Mouse (Mus musculus) heart, adult 18-20 months (tissue): Measurements from ENCODE around the gene AI413582. TPM values are rescaled to one million over a fixed set of nuclear protein-coding genes. Genes with fewer than 3 reads are reported as not detected.

Experiments used
- DNase-seq, 2 experiments: peaks; one replicate each; pipeline ENCODE4 v3.0.0; 2021 to 2022; ENCODE audit warnings: mixed read lengths in 1 of 2
- total RNA-seq, 2 experiments: library from RNA; stranded (reverse); gene quantifications; 2 replicates each; pipeline ENCODE4 v1.2.3; 2021

Gene AI413582
- total RNA-seq, 2 experiments from 2014 or later: 9.3 to 10.6 TPM

- no peak for DNase-seq
Measured at GRCm38 (mm10) chr17:27580392-27581068, 15.0 kb upstream of the AI413582 start.

DNA sequence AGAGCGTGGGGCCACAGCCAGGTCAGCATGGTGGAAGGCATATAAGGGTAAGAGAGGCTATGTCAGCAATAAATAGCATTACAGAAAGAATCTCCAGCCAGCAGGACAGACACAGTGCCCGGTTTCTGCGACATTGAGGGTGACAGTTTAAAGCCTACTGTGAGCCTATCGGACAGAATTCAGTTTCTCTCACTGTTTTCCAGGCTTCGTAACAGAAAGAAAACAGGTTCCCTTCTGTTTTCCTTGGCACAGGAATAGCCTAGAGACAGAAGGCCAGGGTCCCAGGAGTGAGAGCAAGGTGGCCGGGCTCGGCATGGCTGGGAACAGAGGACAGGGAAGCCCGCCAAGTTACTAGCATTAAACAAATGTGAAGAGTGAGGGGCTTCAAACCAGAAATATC, 14.3 kb upstream of the AI413582 start:
- DNase-seq: no peak

GRCm38 (mm10) chr17:27578487-27578886, 12.9 kb upstream of the AI413582 start:
- no peak for DNase-seq

DNA sequence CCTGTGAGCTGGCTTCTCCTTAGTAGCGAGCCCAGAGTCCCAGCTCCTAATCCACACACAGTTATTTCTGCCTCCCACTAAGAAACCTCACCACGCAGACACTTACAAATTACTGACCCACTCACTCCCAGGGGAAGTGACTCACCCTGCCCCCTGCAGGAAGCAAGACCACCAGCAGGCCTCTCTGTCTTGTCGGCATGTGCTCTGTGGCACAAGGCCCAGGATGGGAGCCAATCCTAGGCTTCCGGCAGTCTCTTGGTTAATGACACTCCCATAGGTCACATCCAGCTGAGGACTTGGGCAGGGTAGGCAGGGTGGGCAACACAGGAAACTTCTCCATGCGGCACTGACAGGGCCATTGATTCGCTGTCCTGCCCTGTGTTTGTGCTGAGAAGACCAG, 11.9 kb upstream of the AI413582 start:
- no peak for DNase-seq

- no peak for DNase-seq
Measured at GRCm38 (mm10) chr17:27576056-27576455, 10.5 kb upstream of the AI413582 start.

GRCm38 (mm10) chr17:27575116-27575776, 9.7 kb upstream of the AI413582 start:
- peak in 1 of 2 experiments; percentile 36 for DNase-seq

- DNase-seq: peak; percentile 86 to 90
Measured at GRCm38 (mm10) chr17:27574470-27575115, 9.0 kb upstream of the AI413582 start.

- peak in 1 of 2 experiments; percentile 38 for DNase-seq
Measured at GRCm38 (mm10) chr17:27573772-27574320, 8.3 kb upstream of the AI413582 start.

DNA sequence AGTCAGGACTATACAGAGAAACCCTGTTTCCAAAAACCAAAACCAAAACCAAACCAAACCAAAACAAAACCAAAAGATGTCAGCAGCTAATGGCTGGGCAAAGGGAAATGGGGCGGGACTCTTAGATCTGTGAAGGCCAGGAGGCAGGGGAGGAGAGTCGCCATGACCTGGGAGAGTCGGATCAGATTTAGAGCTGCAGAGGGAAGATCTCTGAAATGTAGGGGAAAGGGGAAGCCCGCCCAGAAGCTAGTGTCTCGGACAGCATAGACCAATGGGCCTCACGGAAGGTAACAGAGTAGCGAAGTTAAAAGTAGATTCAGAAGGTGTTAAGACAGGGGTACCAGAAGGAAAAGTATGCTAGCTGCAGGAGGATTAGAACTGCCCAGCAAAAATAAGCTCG, 5.8 kb upstream of the AI413582 start:
- DNase-seq: no peak

GRCm38 (mm10) chr17:27568228-27568627, 2.7 kb upstream of the AI413582 start:
- no peak for DNase-seq

DNA sequence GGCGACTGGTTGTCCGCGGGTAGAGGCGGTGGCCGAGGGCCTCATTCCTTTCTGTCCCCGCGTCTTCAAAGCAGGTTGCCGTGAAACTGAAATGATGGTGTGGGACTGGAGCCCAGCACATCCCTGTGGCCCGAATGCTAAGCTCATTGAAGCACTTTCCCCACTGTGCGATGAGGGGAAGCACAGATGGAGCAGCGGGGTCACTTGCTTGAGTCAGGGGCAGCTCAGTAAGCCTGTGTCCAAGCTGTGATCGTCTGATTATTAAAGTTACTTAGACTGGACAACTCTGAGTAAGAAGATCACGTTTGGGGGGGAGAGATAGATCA, 349 bp upstream of the AI413582 start:
- no peak for DNase-seq

DNA sequence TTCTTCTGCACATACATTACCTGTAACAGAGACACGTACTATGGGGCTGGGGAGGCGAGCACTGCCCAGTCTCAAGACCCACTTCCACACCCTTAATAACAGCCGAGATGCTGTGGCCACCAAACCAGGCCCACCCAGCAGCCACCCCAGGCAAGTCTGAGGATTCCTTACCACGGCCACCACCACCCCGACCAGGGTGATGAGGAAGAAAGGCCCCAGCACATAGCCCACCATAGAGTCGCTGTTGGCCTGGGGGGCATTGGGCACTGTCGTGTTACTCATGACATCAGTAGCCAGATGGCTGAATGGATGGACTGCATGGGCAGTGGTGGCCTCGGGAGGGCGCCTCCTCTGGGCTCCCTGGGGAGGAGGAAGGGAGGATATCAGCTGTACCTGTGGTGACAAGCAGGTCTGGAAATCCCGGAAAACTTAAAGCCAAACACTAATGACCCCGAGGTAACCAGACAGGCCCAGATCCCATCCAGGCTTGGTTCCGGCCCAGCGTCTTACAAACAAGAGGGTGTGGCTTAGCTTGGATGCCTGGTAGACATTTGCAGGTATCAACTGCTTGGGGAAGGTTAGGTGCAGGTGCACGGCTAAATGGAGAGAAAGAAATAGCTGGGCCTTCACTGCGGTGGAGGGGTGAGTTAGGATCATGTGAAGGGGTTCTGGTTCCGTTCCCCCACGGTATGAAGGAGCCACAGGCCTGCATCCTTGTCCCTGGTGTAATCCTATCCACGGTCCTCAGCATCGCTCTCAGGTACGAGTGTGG, 979 bp downstream of the AI413582 start:
- DNase-seq: no peak

DNA sequence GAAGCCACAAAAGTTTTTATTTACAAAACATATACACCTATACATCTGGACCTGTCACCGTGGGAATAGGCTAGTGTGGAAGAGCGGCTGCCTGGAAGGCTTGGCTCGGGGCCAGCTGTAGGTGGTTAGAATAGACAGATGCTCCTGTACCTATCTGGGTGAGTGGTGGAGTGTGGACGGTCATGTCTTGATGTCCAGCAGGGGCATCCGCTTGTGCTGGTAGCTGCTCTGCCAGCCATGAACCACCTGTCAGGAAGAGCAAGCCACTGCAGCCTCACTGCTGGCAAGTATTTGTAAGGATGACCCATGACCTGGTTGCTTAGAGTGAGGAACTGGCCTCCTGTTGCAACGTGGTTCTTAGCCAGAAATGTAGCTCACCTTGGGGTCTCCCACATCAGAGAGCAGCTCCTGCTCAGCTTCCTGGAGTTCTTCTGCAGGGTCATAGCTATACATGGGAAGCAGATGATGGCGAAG, 1.7 kb downstream of the AI413582 start:
- DNase-seq: no peak

- peak; percentile 50 to 53 for DNase-seq
Measured at GRCm38 (mm10) chr17:27561809-27562526, 3.6 kb downstream of the AI413582 start.

GRCm38 (mm10) chr17:27560926-27561480, 4.6 kb downstream of the AI413582 start:
- DNase-seq: no peak

GRCm38 (mm10) chr17:27559596-27559995, 6.0 kb downstream of the AI413582 start:
- DNase-seq: no peak

DNA sequence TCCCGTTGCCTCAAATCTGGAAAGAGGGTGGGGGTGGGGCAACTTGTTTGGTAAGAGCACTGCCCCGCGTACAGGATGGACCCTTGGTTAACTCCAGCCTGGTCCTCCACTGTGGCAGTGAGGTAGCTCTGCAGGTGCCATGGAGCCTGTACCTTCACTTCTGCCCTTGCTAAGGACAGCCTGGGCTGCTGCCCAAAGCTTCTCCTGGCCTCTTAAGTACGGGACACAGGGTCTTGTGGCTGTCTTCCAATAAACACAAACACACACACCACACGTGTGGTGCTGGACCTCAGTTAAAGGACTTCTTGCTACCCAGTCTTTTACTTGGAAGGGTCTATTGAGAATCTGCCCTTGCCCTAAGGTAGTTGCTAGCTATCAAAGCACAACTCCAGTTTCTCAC, 6.7 kb downstream of the AI413582 start:
- DNase-seq: no peak

GRCm38 (mm10) chr17:27557927-27558661, 7.5 kb downstream of the AI413582 start:
- no peak for DNase-seq

DNA sequence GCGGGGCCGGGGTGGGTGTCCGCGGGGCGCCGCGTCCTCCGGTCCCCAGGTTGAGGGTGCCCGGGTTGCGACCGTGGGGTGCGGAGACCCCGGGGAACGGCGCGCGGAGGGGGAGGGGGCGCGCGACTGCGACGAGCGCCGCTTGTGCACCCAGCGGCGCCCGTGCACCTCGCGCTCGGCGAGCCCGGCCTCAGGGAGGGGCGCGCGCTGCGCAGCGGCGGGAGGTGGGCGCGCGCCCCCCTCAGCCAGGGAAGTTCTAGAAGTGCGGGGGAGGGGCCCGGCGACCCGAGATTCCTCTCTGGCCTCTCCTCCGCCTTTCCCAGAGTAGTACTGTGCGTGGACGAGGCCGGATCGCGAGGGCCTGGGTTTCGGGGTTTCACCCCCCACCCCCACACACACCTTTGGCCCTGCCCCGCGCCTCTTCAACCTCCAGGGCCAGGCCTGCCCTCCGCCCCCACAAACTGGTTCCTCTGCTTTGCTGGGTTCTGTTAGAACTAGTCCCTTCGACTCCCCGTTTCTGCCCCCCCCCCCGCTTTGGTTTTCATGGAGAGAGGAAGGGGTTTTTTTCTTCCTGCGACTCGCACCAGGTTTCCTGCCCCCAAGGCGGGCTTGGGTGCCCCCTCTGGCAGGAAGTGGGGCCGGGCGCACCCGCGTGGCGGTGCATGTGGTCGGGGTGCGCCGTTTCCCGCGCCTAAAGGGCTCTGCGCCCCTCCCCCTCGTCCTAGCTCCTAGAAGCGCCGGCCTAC, 8.2 kb downstream of the AI413582 start:
- no peak for DNase-seq
